Mouse (Mus musculus) liver, postnatal 0 days (tissue): ENCODE measurements around the gene Ilf3. TPM values are rescaled to one million over a fixed set of nuclear protein-coding genes. Genes with fewer than 3 reads are reported as not detected.

Experiments used
- ATAC-seq: fragments of 200-750 bp; cut with Nextera tagmentation; 2 replicates; pipeline ENCODE4 v1.8.0; 2017; ENCODE audit warnings: mild to moderate bottlenecking, moderate library complexity
- DNase-seq: peaks from one replicate; pipeline ENCODE4 v3.0.0-alpha.2; 2016
- H3K27ac ChIP-seq: fragments of 300-500 bp; sonication (generic); 2 replicates; pipeline ENCODE4 v1.5.1; 2014; ENCODE audit warnings: antibody characterized with exemption, moderate library complexity, mild to moderate bottlenecking, low read depth
- H3K27me3 ChIP-seq: fragments of 300-500 bp; sonication (generic); 2 replicates; pipeline ENCODE4 v1.6.1; 2014; ENCODE audit warnings: low read length, control low read depth, mixed read lengths; ENCODE audit not compliant: insufficient read depth
- H3K36me3 ChIP-seq: fragments of 300-500 bp; sonication (generic); replicated peaks from 2 replicates; pipeline ENCODE4 v1.6.1; 2014; ENCODE audit warnings: mild to moderate bottlenecking, control low read depth, low read length, moderate library complexity, mixed read lengths; ENCODE audit not compliant: insufficient read depth
- H3K4me1 ChIP-seq: fragments of 300-500 bp; sonication (generic); 2 replicates; pipeline ENCODE4 v1.6.1; 2014; ENCODE audit warnings: antibody characterized with exemption, mild to moderate bottlenecking, control low read depth; ENCODE audit not compliant: insufficient read depth
- H3K4me2 ChIP-seq: fragments of 300-500 bp; sonication (generic); 2 replicates; pipeline ENCODE4 v1.6.1; 2014; ENCODE audit warnings: low read depth, mild to moderate bottlenecking, low read length, moderate library complexity, mixed read lengths
- H3K4me3 ChIP-seq: fragments of 300-500 bp; sonication (generic); 2 replicates; pipeline ENCODE4 v1.5.1; 2014; ENCODE audit warnings: low read depth, low read length
- H3K9ac ChIP-seq: fragments of 300-500 bp; sonication (generic); replicated peaks from 2 replicates; pipeline ENCODE4 v1.6.1; 2014; ENCODE audit warnings: mild to moderate bottlenecking, moderate library complexity
- H3K9me3 ChIP-seq: fragments of 300-500 bp; sonication (generic); 2 replicates; pipeline ENCODE4 v1.6.1; 2016; ENCODE audit warnings: mild to moderate bottlenecking, control low read depth, low read length, mixed read lengths
- CTCF ChIP-seq: sonication (generic); IDR thresholded peaks from 2 replicates; pipeline ENCODE4 v1.5.1; 2016; ENCODE audit warnings: antibody characterized with exemption, low read depth
- EP300 ChIP-seq: IDR thresholded peaks from 2 replicates; pipeline ENCODE4 v1.6.1; 2016; ENCODE audit warnings: antibody characterized with exemption, low read depth, mild to moderate bottlenecking
- WGBS: fragments of 180-500 bp; shearing (Covaris S2); extraction: QIAGEN DNeasy Blood & Tissue Kit; methylation state at CpG from one replicate; pipeline ENCODE4 v1.1.7; 2014; ENCODE audit not compliant: insufficient replicate concordance; 5-methylcytosine and 5-hydroxymethylcytosine counted together
- polyA plus RNA-seq: library from polyadenylated mRNA; unstranded; fragments of >200 nt; fragmentation: Nextera tagmentation; extraction: Ambion mirVana; gene quantifications from 2 replicates; pipeline ENCODE4 v1.2.1, GENCODE M21; 2015

Ilf3 gene
- polyA plus RNA-seq, 1 experiment from 2014 or later, result 23.5 TPM

GRCm38 (mm10) chr9:21451391-21451790 lies 83.7 kb downstream of the Ilf3 start:
- 79% methylated on average over 8 of the region's 8 CpGs for WGBS
- no peak overlapping the region for H3K4me3 ChIP-seq
- H3K4me2 ChIP-seq, result no peak overlapping the region
- no peak overlapping the region for H3K9ac ChIP-seq
- no peaks in the 10 kb centered on the region for H3K27me3 ChIP-seq
- no peak for DNase-seq
- peaks cover 46% of the 10 kb centered on the region for H3K4me1 ChIP-seq
- H3K36me3 ChIP-seq, result peaks cover 7% of the 10 kb centered on the region; the same call in 1 of the 2 replicates
- 0 out of 2 replicates have a peak overlapping the region, but pooled peaks have one; percentile 11 for H3K27ac ChIP-seq
- no peak for TF ChIP-seq CTCF
- no peak for TF ChIP-seq EP300
- no peak for ATAC-seq
- no peaks in the 10 kb centered on the region for H3K9me3 ChIP-seq

- no peaks in the 10 kb centered on the region for H3K9me3 ChIP-seq
- H3K36me3 ChIP-seq, result peaks cover 7% of the 10 kb centered on the region; the same call in 1 of the 2 replicates
- H3K27ac ChIP-seq, result peak overlapping the region; percentile 66; the same call in 1 of the 2 replicates
- no peak for DNase-seq
- no peak overlapping the region for H3K4me2 ChIP-seq
- no peak overlapping the region for H3K4me3 ChIP-seq
- TF ChIP-seq EP300 (no peak), CTCF (no peak)
- WGBS, result 22% methylated on average over 8 of the region's 8 CpGs
- H3K4me1 ChIP-seq, result peaks cover 51% of the 10 kb centered on the region
- no peak for ATAC-seq
- H3K27me3 ChIP-seq, result no peaks in the 10 kb centered on the region
- no peak overlapping the region for H3K9ac ChIP-seq
These were observed 84.2 kb downstream of the Ilf3 start for GRCm38 (mm10) chr9:21451870-21452269.

GRCm38 (mm10) chr9:21453003-21453402 lies 85.3 kb downstream of the Ilf3 start:
- no peak overlapping the region for H3K9ac ChIP-seq
- no peaks in the 10 kb centered on the region for H3K27me3 ChIP-seq
- DNase-seq (no peak), ATAC-seq (peak; percentile 35; the same call in 1 of the 2 replicates)
- peaks cover 3% of the 10 kb centered on the region; the same call in 1 of the 2 replicates for H3K36me3 ChIP-seq
- no peaks in the 10 kb centered on the region for H3K9me3 ChIP-seq
- H3K4me2 ChIP-seq, result no peak overlapping the region
- TF ChIP-seq EP300 (no peak), CTCF (no peak)
- peaks cover 51% of the 10 kb centered on the region for H3K4me1 ChIP-seq
- peak overlapping the region; percentile 5; the same call in 1 of the 2 replicates for H3K27ac ChIP-seq
- WGBS, result 58% methylated on average over 7 of the region's 7 CpGs
- H3K4me3 ChIP-seq, result no peak overlapping the region

- H3K27me3 ChIP-seq, result no peaks in the 10 kb centered on the region
- no peaks in the 10 kb centered on the region for H3K9me3 ChIP-seq
- peaks cover 6% of the 10 kb centered on the region for H3K36me3 ChIP-seq
- no peak overlapping the region for H3K4me2 ChIP-seq
- ATAC-seq, result no peak
- DNase-seq, result no peak
- peaks cover 46% of the 10 kb centered on the region for H3K4me1 ChIP-seq
- no peak for TF ChIP-seq EP300
- no peak for TF ChIP-seq CTCF
- no peak overlapping the region for H3K9ac ChIP-seq
- 62% methylated on average over 2 of the region's 2 CpGs for WGBS
- peak overlapping the region; percentile 5; the same call in 1 of the 2 replicates for H3K27ac ChIP-seq
- no peak overlapping the region for H3K4me3 ChIP-seq
These were observed 85.8 kb downstream of the Ilf3 start for GRCm38 (mm10) chr9:21453459-21453858.

- Histone ChIP-seq H3K4me2 (no peak overlapping the region), H3K9ac (no peak overlapping the region), H3K4me3 (no peak overlapping the region), H3K9me3 (no peaks in the 10 kb centered on the region), H3K36me3 (peaks cover 15% of the 10 kb centered on the region), H3K4me1 (peaks cover 42% of the 10 kb centered on the region), H3K27me3 (no peaks in the 10 kb centered on the region), H3K27ac (no peak overlapping the region)
- 72% methylated on average over 4 of the region's 4 CpGs for WGBS
- no peak for TF ChIP-seq EP300
- no peak for TF ChIP-seq CTCF
- DNase-seq (no peak), ATAC-seq (no peak)
These were observed 86.9 kb downstream of the Ilf3 start for GRCm38 (mm10) chr9:21454556-21454955.

Other genes starting within 250 kb of the Ilf3 start
- gene Tyk2, start 236.6 kb upstream of the Ilf3 start, polyA plus RNA-seq, result 4.5 and 5.4 TPM in 2 replicates
- 81.1 and 84.1 TPM in 2 replicates for gene Cdc37, start 217.9 kb upstream of the Ilf3 start, polyA plus RNA-seq
- 1.4 and 1.5 TPM in 2 replicates for gene Pde4a, start 202.2 kb upstream of the Ilf3 start, polyA plus RNA-seq
- 22.9 and 26.5 TPM in 2 replicates for gene Keap1, start 128.5 kb upstream of the Ilf3 start, polyA plus RNA-seq
- 0.08 and 0.17 TPM in 2 replicates for gene S1pr5, start 119.4 kb upstream of the Ilf3 start, polyA plus RNA-seq
- 49.3 and 51.2 TPM in 2 replicates for gene Atg4d, start 102.6 kb upstream of the Ilf3 start, polyA plus RNA-seq
- 4.7 and 5.3 TPM in 2 replicates for gene Kri1, start 79.9 kb upstream of the Ilf3 start, polyA plus RNA-seq
- gene Cdkn2d, start 76.5 kb upstream of the Ilf3 start, polyA plus RNA-seq, result 74.3 and 76.6 TPM in 2 replicates
- gene Ap1m2, start 55.5 kb upstream of the Ilf3 start, polyA plus RNA-seq, result 0.32 and 0.54 TPM in 2 replicates
- gene Slc44a2, start 47.2 kb upstream of the Ilf3 start, polyA plus RNA-seq, result 12.8 and 14.4 TPM in 2 replicates
- gene Qtrt1, start 44.0 kb downstream of the Ilf3 start, polyA plus RNA-seq, result 11.3 and 13.7 TPM in 2 replicates
- 29.5 and 35.2 TPM in 2 replicates for gene Dnm2, start 57.0 kb downstream of the Ilf3 start, polyA plus RNA-seq
- 34.6 and 38.0 TPM in 2 replicates for gene Tmed1, start 142.4 kb downstream of the Ilf3 start, polyA plus RNA-seq
- 13.6 and 14.2 TPM in 2 replicates for gene AB124611, start 158.3 kb downstream of the Ilf3 start, polyA plus RNA-seq
- 8.6 TPM in 2 replicates for gene Carm1, start 179.0 kb downstream of the Ilf3 start, polyA plus RNA-seq
- gene Timm29, start 224.9 kb downstream of the Ilf3 start, polyA plus RNA-seq, result 12.5 and 13.0 TPM in 2 replicates
- gene Yipf2, start 225.0 kb downstream of the Ilf3 start, polyA plus RNA-seq, result 7.8 and 8.5 TPM in 2 replicates
- 12.8 and 14.3 TPM in 2 replicates for gene Smarca4, start 248.3 kb downstream of the Ilf3 start, polyA plus RNA-seq